Mouse (Mus musculus) forebrain, embryonic 16.5 days (tissue): ENCODE data around the gene Ank3. TPM values are rescaled to one million over a fixed set of nuclear protein-coding genes. Genes with fewer than 3 reads are reported as not detected.
A peak's percentile ranks its signal among the peaks of the same experiment; 100 is the strongest.

Source experiments
- ATAC-seq: fragments of 200-750 bp; cut with Nextera tagmentation; 2 replicates; pipeline ENCODE4 v1.8.0; 2017; ENCODE audit warnings: mild to moderate bottlenecking, moderate library complexity
- H3K27ac ChIP-seq: fragments of 300-500 bp; sonication (generic); 2 replicates; pipeline ENCODE4 v1.5.1; 2014; ENCODE audit warnings: low read length, control low read depth
- H3K27me3 ChIP-seq: fragments of 300-500 bp; sonication (generic); replicated peaks from 2 replicates; pipeline ENCODE4 v1.6.1; 2014; ENCODE audit warnings: low read length; ENCODE audit not compliant: control insufficient read depth, insufficient read depth
- H3K36me3 ChIP-seq: fragments of 300-500 bp; sonication (generic); 2 replicates; pipeline ENCODE4 v1.6.1; 2014; ENCODE audit not compliant: control insufficient read depth, insufficient read depth
- H3K4me1 ChIP-seq: fragments of 300-500 bp; sonication (generic); replicated peaks from 2 replicates; pipeline ENCODE4 v1.6.1; 2014; ENCODE audit warnings: low read length; ENCODE audit not compliant: control insufficient read depth, insufficient read depth
- H3K4me2 ChIP-seq: fragments of 300-500 bp; sonication (generic); 2 replicates; pipeline ENCODE4 v1.6.1; 2014; ENCODE audit warnings: mild to moderate bottlenecking, low read length, control low read depth
- H3K4me3 ChIP-seq: fragments of 300-500 bp; sonication (generic); replicated peaks from 2 replicates; pipeline ENCODE4 v1.5.1; 2014; ENCODE audit warnings: mild to moderate bottlenecking, low read length, control low read depth
- H3K9ac ChIP-seq: fragments of 300-500 bp; sonication (generic); replicated peaks from 2 replicates; pipeline ENCODE4 v1.6.1; 2014; ENCODE audit warnings: low read depth, low read length, control low read depth
- H3K9me3 ChIP-seq: fragments of 300-500 bp; sonication (generic); 2 replicates; pipeline ENCODE4 v1.6.1; 2016; ENCODE audit warnings: low read length; ENCODE audit not compliant: control insufficient read depth
- WGBS: fragments of 180-500 bp; shearing (Covaris S2); extraction: QIAGEN DNeasy Blood & Tissue Kit; methylation state at CpG from one replicate; pipeline ENCODE4 v1.1.7; 2014; 5-methylcytosine and 5-hydroxymethylcytosine counted together
- polyA plus RNA-seq: library from polyadenylated mRNA; unstranded; fragments of >200 nt; fragmentation: Nextera tagmentation; extraction: Ambion mirVana; gene quantifications from 2 replicates; pipeline ENCODE4 v1.2.1, GENCODE M21; 2015

Gene Ank3
- polyA plus RNA-seq, 1 experiment from 2014 or later, result 102 TPM

GRCm38 (mm10) chr10:69952316-69952715 is 553.7 kb downstream of the Ank3 start:
- H3K27ac ChIP-seq, result no peak overlapping the region
- ATAC-seq, result no peak
- H3K9ac ChIP-seq, result no peak overlapping the region
- 79% methylated on average over 1 of the region's 1 CpGs for WGBS
- H3K4me1 ChIP-seq, result 0 out of 2 replicates have a peak, but pooled peaks cover 1% of the 10 kb centered on the region
- no peak overlapping the region for H3K4me3 ChIP-seq
- peaks cover 5% of the 10 kb centered on the region for H3K36me3 ChIP-seq
- H3K9me3 ChIP-seq, result no peaks in the 10 kb centered on the region
- no peaks in the 10 kb centered on the region for H3K27me3 ChIP-seq
- H3K4me2 ChIP-seq, result no peak overlapping the region

- H3K4me2 ChIP-seq, result no peak overlapping the region
- no peak overlapping the region for H3K9ac ChIP-seq
- peaks cover 5% of the 10 kb centered on the region for H3K36me3 ChIP-seq
- no peak overlapping the region for H3K4me3 ChIP-seq
- no peaks in the 10 kb centered on the region for H3K27me3 ChIP-seq
- H3K9me3 ChIP-seq, result no peaks in the 10 kb centered on the region
- no peak for ATAC-seq
- no peak overlapping the region for H3K27ac ChIP-seq
- 0 out of 2 replicates have a peak, but pooled peaks cover 2% of the 10 kb centered on the region for H3K4me1 ChIP-seq
- 84% methylated on average over 9 of the region's 9 CpGs for WGBS
Observed at GRCm38 (mm10) chr10:69954657-69955267, 556.2 kb downstream of the Ank3 start.

DNA sequence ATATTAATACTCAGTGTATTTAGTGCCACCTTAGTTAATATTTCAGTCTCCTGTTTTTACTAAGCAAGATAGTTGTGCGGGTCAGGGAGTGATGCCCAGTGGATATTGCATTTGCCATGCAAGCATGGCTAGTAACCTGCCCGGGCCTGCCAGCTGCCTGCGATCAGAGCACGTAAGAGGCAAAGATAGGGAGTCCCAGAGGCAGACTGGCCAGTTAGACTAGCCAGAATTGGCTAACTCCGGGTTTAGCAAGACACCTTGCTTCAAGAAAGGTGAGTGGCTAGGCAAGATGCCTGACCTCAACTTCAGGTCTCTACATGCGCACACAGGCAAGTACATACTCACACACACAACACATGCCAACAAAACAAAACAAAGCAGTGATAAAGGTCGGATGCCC is 563.7 kb downstream of the Ank3 start:
- WGBS, result 91% methylated on average over 7 of the region's 7 CpGs
- no peak overlapping the region for H3K27ac ChIP-seq
- H3K4me2 ChIP-seq, result no peak overlapping the region
- H3K9ac ChIP-seq, result no peak overlapping the region
- H3K4me1 ChIP-seq, result 0 out of 2 replicates have a peak, but pooled peaks cover 2% of the 10 kb centered on the region
- no peaks in the 10 kb centered on the region for H3K36me3 ChIP-seq
- no peaks in the 10 kb centered on the region for H3K27me3 ChIP-seq
- ATAC-seq, result no peak
- H3K9me3 ChIP-seq, result no peaks in the 10 kb centered on the region
- H3K4me3 ChIP-seq, result no peak overlapping the region

- no peak for ATAC-seq
Observed at GRCm38 (mm10) chr10:69962976-69963375, 564.4 kb downstream of the Ank3 start.

GRCm38 (mm10) chr10:69964611-69965010 is 566.0 kb downstream of the Ank3 start:
- no peak for ATAC-seq
- no peaks in the 10 kb centered on the region for H3K4me1 ChIP-seq
- H3K4me3 ChIP-seq, result no peak overlapping the region
- H3K27ac ChIP-seq, result no peak overlapping the region
- no peak overlapping the region for H3K9ac ChIP-seq
- 8% methylated on average over 5 of the region's 5 CpGs for WGBS
- no peaks in the 10 kb centered on the region for H3K36me3 ChIP-seq
- H3K27me3 ChIP-seq, result no peaks in the 10 kb centered on the region
- H3K4me2 ChIP-seq, result no peak overlapping the region
- no peaks in the 10 kb centered on the region for H3K9me3 ChIP-seq

More at GRCm38 (mm10) chr10:69962976-69963375, 564.4 kb downstream of the Ank3 start:
- Histone ChIP-seq H3K9ac (no peak overlapping the region), H3K9me3 (no peaks in the 10 kb centered on the region), H3K27me3 (no peaks in the 10 kb centered on the region), H3K36me3 (no peaks in the 10 kb centered on the region), H3K4me2 (no peak overlapping the region), H3K27ac (no peak overlapping the region), H3K4me3 (no peak overlapping the region), H3K4me1 (no peaks in the 10 kb centered on the region)
- WGBS, result 78% methylated on average over 7 of the region's 7 CpGs

- Histone ChIP-seq H3K4me3 (no peak overlapping the region), H3K4me2 (no peak overlapping the region), H3K27me3 (no peaks in the 10 kb centered on the region), H3K4me1 (no peaks in the 10 kb centered on the region), H3K9me3 (no peaks in the 10 kb centered on the region), H3K27ac (no peak overlapping the region), H3K36me3 (no peaks in the 10 kb centered on the region), H3K9ac (no peak overlapping the region)
- 84% methylated on average over 6 of the region's 6 CpGs for WGBS
- no peak for ATAC-seq
Observed at GRCm38 (mm10) chr10:69965085-69965484, 566.5 kb downstream of the Ank3 start.

GRCm38 (mm10) chr10:69967994-69968393 is 569.4 kb downstream of the Ank3 start:
- no peaks in the 10 kb centered on the region for H3K4me1 ChIP-seq
- H3K4me3 ChIP-seq, result no peak overlapping the region
- H3K4me2 ChIP-seq, result no peak overlapping the region
- no peak overlapping the region for H3K9ac ChIP-seq
- no peaks in the 10 kb centered on the region for H3K9me3 ChIP-seq
- ATAC-seq, result no peak
- WGBS, result 90% methylated on average over 3 of the region's 4 CpGs
- no peaks in the 10 kb centered on the region for H3K36me3 ChIP-seq
- H3K27me3 ChIP-seq, result no peaks in the 10 kb centered on the region
- H3K27ac ChIP-seq, result no peak overlapping the region

GRCm38 (mm10) chr10:69979636-69980035 is 581.1 kb downstream of the Ank3 start:
- H3K9ac ChIP-seq, result no peak overlapping the region
- no peaks in the 10 kb centered on the region for H3K27me3 ChIP-seq
- WGBS, result 78% methylated on average over 2 of the region's 2 CpGs
- ATAC-seq, result peak; percentile 86
- H3K4me3 ChIP-seq, result no peak overlapping the region
- peaks cover 25% of the 10 kb centered on the region for H3K36me3 ChIP-seq
- H3K27ac ChIP-seq, result no peak overlapping the region
- peaks cover 2% of the 10 kb centered on the region; the same call in 1 of the 2 replicates for H3K4me1 ChIP-seq
- H3K4me2 ChIP-seq, result no peak overlapping the region
- H3K9me3 ChIP-seq, result no peaks in the 10 kb centered on the region

DNA sequence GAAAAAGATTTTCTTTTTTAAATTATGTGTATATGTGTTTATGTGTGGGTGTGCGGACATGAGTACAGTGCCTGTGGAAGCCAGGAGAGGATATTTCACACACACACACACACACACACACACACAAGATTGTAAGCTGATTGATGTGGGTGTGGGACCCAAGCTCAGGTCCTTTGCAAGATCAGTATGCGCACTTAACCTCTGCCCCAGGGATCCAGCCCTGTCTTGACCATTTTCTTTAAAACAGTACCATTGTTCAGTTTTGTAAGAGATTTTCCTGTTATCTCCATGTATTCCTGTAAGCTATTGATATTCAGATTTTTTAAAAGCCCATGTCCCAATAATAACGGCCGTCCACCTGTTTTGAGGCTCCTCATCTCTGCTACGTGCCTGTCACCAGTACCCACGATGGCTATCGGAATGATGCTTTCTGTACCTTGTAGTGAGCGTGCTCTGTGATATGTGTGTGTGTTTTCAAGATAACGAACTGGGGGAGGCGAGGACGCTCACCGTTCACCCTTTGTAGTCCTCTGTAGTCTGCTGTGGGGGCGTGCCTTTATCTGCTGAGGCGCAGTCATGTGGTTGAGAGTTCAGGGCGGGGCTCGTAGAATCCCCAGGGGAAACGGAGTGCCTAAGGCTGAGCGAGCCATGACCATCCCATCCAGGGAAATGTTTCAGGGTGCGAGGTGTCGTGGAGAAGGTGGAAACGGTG is 583.0 kb downstream of the Ank3 start:
- no peak overlapping the region for H3K4me3 ChIP-seq
- no peak overlapping the region for H3K9ac ChIP-seq
- no peak overlapping the region for H3K27ac ChIP-seq
- peaks cover 21% of the 10 kb centered on the region for H3K36me3 ChIP-seq
- WGBS, result 79% methylated on average over 21 of the region's 21 CpGs
- H3K27me3 ChIP-seq, result no peaks in the 10 kb centered on the region
- no peaks in the 10 kb centered on the region for H3K9me3 ChIP-seq
- ATAC-seq, result no peak
- peaks cover 2% of the 10 kb centered on the region; the same call in 1 of the 2 replicates for H3K4me1 ChIP-seq
- H3K4me2 ChIP-seq, result no peak overlapping the region
